ENCODE assay signal across 10 mouse cellular contexts in genomic region chr1:130422664-130423111, GRCm38 (mm10). TPM values are rescaled to one million over a fixed set of nuclear protein-coding genes. Genes with fewer than 3 reads are reported as not detected.
DNase-seq lines count a peak whose midpoint lies in the region; ATAC-seq and TF ChIP-seq lines count a peak whose summit lies in the region.
"Had no signal": no experiment of that assay in that cellular context is flagged by ENCODE, and none has a peak within 500 bp of the region (broad histone marks: within the 10 kb centered on the region; RNA-seq: fewer than 3 reads in every experiment).

Cd55b (minus strand) TSS chr1:130423009.

- H3K4me1 ChIP-seq in neural tube, embryonic 12.5 days, result no peaks in the 10 kb centered on the region
- no peaks in the 10 kb centered on the region for H3K4me1 ChIP-seq in heart, postnatal 0 days (ENCODE audit: control insufficient read depth, insufficient read depth)

- H3K27me3 ChIP-seq in neural tube, embryonic 12.5 days (replicated peaks), result no peaks in the 10 kb centered on the region
- no peaks in the 10 kb centered on the region for H3K27me3 ChIP-seq in heart, postnatal 0 days (ENCODE audit: control insufficient read depth, insufficient read depth, low read length)

- no peak within 1 kb of the TSS for H3K9ac ChIP-seq in neural tube, embryonic 12.5 days
- H3K9ac ChIP-seq in heart, postnatal 0 days (replicated peaks; ENCODE audit: low read depth, low read length), result no peak within 1 kb of the TSS

- peak; percentile 68; the same call in 1 of the 2 replicates for ATAC-seq in neural tube, embryonic 12.5 days (ENCODE audit: low FRiP score, low read depth)
- ATAC-seq in heart, postnatal 0 days (ENCODE audit: insufficient read depth, low read depth), result 0 out of 2 replicates have a peak, but pooled peaks have one; percentile 47
- ATAC-seq in megakaryocyte, adult 5-6 weeks (ENCODE audit: poor library complexity, severe bottlenecking), result peak; percentile 2; the same call in 1 of the 2 replicates

- WGBS in neural tube, embryonic 12.5 days, result 59% methylated on average over 18 of the region's 18 CpGs
- WGBS in heart, postnatal 0 days, result 34% methylated on average over 18 of the region's 18 CpGs

- no peak for TF ChIP-seq EP300 in heart, postnatal 0 days (IDR thresholded peaks at IDR 0.05; ENCODE audit: low read depth)

- no peaks in the 10 kb centered on the region for H3K36me3 ChIP-seq in neural tube, embryonic 12.5 days
- H3K36me3 ChIP-seq in heart, postnatal 0 days (replicated peaks; ENCODE audit: control insufficient read depth, insufficient read depth, low read length), result no peaks in the 10 kb centered on the region

- no peak within 1 kb of the TSS for H3K27ac ChIP-seq in neural tube, embryonic 12.5 days
- no peak within 1 kb of the TSS for H3K27ac ChIP-seq in heart, postnatal 0 days (ENCODE audit: low read depth)
- H3K27ac ChIP-seq: macrophage had no signal

- H3K4me2 ChIP-seq in neural tube, embryonic 12.5 days (replicated peaks), result no peak within 1 kb of the TSS
- H3K4me2 ChIP-seq in heart, postnatal 0 days (ENCODE audit: low read depth, low read length), result peak within 1 kb of the TSS; percentile 19; the same call in 1 of the 2 replicates

- H3K4me3 ChIP-seq in neural tube, embryonic 12.5 days, result no peak within 1 kb of the TSS
- H3K4me3 ChIP-seq in heart, postnatal 0 days (ENCODE audit: low read depth, low read length), result no peak within 1 kb of the TSS

- peak; percentile 16 for DNase-seq in adrenal gland, postnatal 10 days
- no peak for DNase-seq in adrenal gland, adult 8-10 months
- no peak for DNase-seq in neural tube, embryonic 10.5 days (ENCODE audit: extremely low spot score, low spot score)
- peak; percentile 17 for DNase-seq in heart, postnatal 0 days (ENCODE audit: low spot score)
- DNase-seq in layer of hippocampus, postnatal 10 days (ENCODE audit: low spot score in 2 of 2), result peak; percentile 66 to 69
- no peak for DNase-seq in c-Kit-positive CD71-positive TER-119-positive erythroid progenitor cells, embryonic 14.5 days (ENCODE audit: low spot score)

- H3K9me3 ChIP-seq in neural tube, embryonic 12.5 days, result no peaks in the 10 kb centered on the region
- H3K9me3 ChIP-seq in heart, postnatal 0 days (replicated peaks; ENCODE audit: control insufficient read depth, low read length), result no peaks in the 10 kb centered on the region

- TF ChIP-seq CTCF in heart, postnatal 0 days (IDR thresholded peaks at IDR 0.05; ENCODE audit: low read depth), result no peak

RNA-seq across cellular contexts. Expression of gene Cd55b, which starts in this region (rescaled TPM):
- total RNA-seq in adrenal gland, postnatal 10 days (2021), result under 1 TPM in 1 of 2 experiments, not detected in 1; 0.51 TPM
- total RNA-seq in adrenal gland, adult 8-10 months (2022), result under 1 TPM in 1 of 4 experiments, not detected in 3; 0.65 TPM
- polyA plus RNA-seq in neural tube, embryonic 12.5 days (2016; fragmentation: Nextera tagmentation; extraction: Ambion mirVana), result not detected in 2 replicates
- not detected in 2 replicates for total RNA-seq in heart, postnatal 0 days (2014; rRNA removed; ENCODE audit: low replicate concordance)
- polyA plus RNA-seq in heart, postnatal 0 days (2015; fragmentation: Nextera tagmentation; extraction: Ambion mirVana), result not detected in 2 replicates
- total RNA-seq in layer of hippocampus, postnatal 10 days (2021), result under 1 TPM in 1 of 2 experiments, not detected in 1; 0.74 TPM
- total RNA-seq in megakaryocyte, adult 5-6 weeks (2015), result not detected in 2 replicates
- not detected in 2 replicates for total RNA-seq in megakaryocyte, adult 5-6 weeks (2017)
- total RNA-seq: common myeloid progenitor, adult 5-6 weeks had no signal
- polyA plus RNA-seq: macrophage had no signal

Comparison
In these comparisons a context has a peak if more than half of its experiments do, and no peak if none do; other contexts are left out.
1. Peak in DNase-seq in adrenal gland, postnatal 10 days; RNA of the gene not detected or under 1 TPM.
2. Peak in ATAC-seq in neural tube, embryonic 12.5 days; RNA of the gene not detected or under 1 TPM.
3. Peak in DNase-seq, ATAC-seq and H3K4me2 ChIP-seq in heart, postnatal 0 days; RNA of the gene not detected or under 1 TPM.
4. Peak in DNase-seq in layer of hippocampus, postnatal 10 days; RNA of the gene not detected or under 1 TPM.
5. Peak in ATAC-seq in megakaryocyte, adult 5-6 weeks; RNA of the gene not detected or under 1 TPM.
6. ATAC-seq: peak in every context shown above with its lines; median percentile 68 in neural tube, embryonic 12.5 days; 47 in heart, postnatal 0 days; 2 in megakaryocyte, adult 5-6 weeks.